Mouse (Mus musculus) liver, adult 2 months (tissue): ENCODE results near the gene Rcor3.

Experiments used
- CTCF ChIP-seq: fragments of 200-500 bp; IDR thresholded peaks from 2 replicates; pipeline ENCODE4 v1.5.1; 2011; ENCODE audit warnings: low read depth, low read length, control low read depth
- POLR2A ChIP-seq: fragments of 200-500 bp; IDR thresholded peaks from 2 replicates; pipeline ENCODE4 v1.6.1; 2011; ENCODE audit warnings: low read length, control low read depth; ENCODE audit not compliant: insufficient read depth; ENCODE audit errors: extremely low read depth

- TF ChIP-seq POLR2A: no peak
- TF ChIP-seq CTCF: no peak
Measured at GRCm38 (mm10) chr1:192088011-192088410, 49.9 kb downstream of the Rcor3 start.
